Mouse (Mus musculus) heart, embryonic 12.5 days (tissue): Measurements from ENCODE around the gene AU018091. TPM values are rescaled to one million over a fixed set of nuclear protein-coding genes. Genes with fewer than 3 reads are reported as not detected.
"Not testable (repeated sequence)": the region's sequence is repeated elsewhere in the genome, so short reads cannot be mapped to it uniquely, and the experiment has no call there.

Experiments
- ATAC-seq: fragments of 200-750 bp; cut with Nextera tagmentation; 2 replicates; pipeline ENCODE4 v1.8.0; 2017; ENCODE audit warnings: moderate TSS enrichment, moderate library complexity; ENCODE audit not compliant: insufficient number of reproducible peaks, low FRiP score
- H3K27ac ChIP-seq: fragments of 300-500 bp; sonication (generic); 2 replicates; pipeline ENCODE4 v1.5.1; 2016; ENCODE audit warnings: mild to moderate bottlenecking, moderate library complexity; ENCODE audit not compliant: poor library complexity, severe bottlenecking
- H3K27me3 ChIP-seq: fragments of 300-500 bp; sonication (generic); replicated peaks from 2 replicates; pipeline ENCODE4 v1.6.1; 2016; ENCODE audit warnings: mild to moderate bottlenecking, moderate library complexity
- H3K36me3 ChIP-seq: fragments of 300-500 bp; sonication (generic); 2 replicates; pipeline ENCODE4 v1.6.1; 2016; ENCODE audit warnings: mild to moderate bottlenecking, moderate library complexity
- H3K4me1 ChIP-seq: fragments of 300-500 bp; sonication (generic); replicated peaks from 2 replicates; pipeline ENCODE4 v1.6.1; 2016; ENCODE audit warnings: mild to moderate bottlenecking
- H3K4me2 ChIP-seq: fragments of 300-500 bp; sonication (generic); 2 replicates; pipeline ENCODE4 v1.6.1; 2016; ENCODE audit warnings: mild to moderate bottlenecking, moderate library complexity
- H3K4me3 ChIP-seq: fragments of 300-500 bp; sonication (generic); 2 replicates; pipeline ENCODE4 v1.5.1; 2016; ENCODE audit warnings: mild to moderate bottlenecking
- H3K9ac ChIP-seq: fragments of 300-500 bp; sonication (generic); 2 replicates; pipeline ENCODE4 v1.6.1; 2016; ENCODE audit warnings: mild to moderate bottlenecking, moderate library complexity
- H3K9me3 ChIP-seq: fragments of 300-500 bp; sonication (generic); replicated peaks from 2 replicates; pipeline ENCODE4 v1.6.1; 2016; ENCODE audit warnings: mild to moderate bottlenecking, moderate library complexity
- WGBS: fragments of 180-500 bp; shearing (Covaris S2); methylation state at CpG from one replicate; pipeline ENCODE4 v1.1.7; 2016; 5-methylcytosine and 5-hydroxymethylcytosine counted together
- polyA plus RNA-seq: library from polyadenylated mRNA; unstranded; fragments of >200 nt; fragmentation: Nextera tagmentation; extraction: Ambion mirVana; gene quantifications from 2 replicates; pipeline ENCODE4 v1.2.1, GENCODE M21; 2016

Gene AU018091
- polyA plus RNA-seq, 1 experiment from 2014 or later: 0.06 TPM

DNA sequence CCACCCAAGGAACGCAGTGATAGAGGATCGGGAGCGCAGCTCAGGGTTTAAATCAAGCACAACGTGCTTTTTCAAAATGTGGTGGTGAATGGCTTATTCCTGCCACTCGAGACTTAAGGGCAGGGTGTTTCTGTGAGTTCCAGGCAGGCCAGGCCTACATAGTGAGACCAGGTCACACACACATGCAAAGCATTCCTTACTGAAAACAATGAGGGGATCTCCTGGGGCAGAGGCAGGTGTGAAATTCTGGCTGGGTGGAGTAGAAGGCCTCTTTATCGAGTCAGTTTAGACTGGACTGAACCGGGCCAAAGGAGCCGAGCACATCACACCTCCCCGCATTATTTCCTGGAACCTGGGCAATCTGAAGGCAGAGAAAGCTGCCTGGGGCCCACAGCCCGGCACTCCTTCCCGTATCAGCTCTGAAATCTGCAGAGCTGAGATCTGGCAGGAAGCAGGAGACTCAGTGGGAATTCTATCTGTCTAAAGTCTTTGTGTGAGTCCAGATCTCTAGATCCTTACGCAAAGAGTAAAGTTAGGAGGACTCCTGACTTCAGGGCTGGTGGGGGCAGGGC is 32.2 kb upstream of the AU018091 start:
- H3K27ac ChIP-seq: no peak overlapping the region
- no peak overlapping the region for H3K4me2 ChIP-seq
- WGBS: 19% methylated on average over 12 of the region's 12 CpGs
- H3K36me3 ChIP-seq: no peaks in the 10 kb centered on the region
- peaks cover 15% of the 10 kb centered on the region for H3K4me1 ChIP-seq
- H3K27me3 ChIP-seq: no peaks in the 10 kb centered on the region
- no peak overlapping the region for H3K9ac ChIP-seq
- ATAC-seq: no peak
- H3K9me3 ChIP-seq: no peaks in the 10 kb centered on the region
- no peak overlapping the region for H3K4me3 ChIP-seq

DNA sequence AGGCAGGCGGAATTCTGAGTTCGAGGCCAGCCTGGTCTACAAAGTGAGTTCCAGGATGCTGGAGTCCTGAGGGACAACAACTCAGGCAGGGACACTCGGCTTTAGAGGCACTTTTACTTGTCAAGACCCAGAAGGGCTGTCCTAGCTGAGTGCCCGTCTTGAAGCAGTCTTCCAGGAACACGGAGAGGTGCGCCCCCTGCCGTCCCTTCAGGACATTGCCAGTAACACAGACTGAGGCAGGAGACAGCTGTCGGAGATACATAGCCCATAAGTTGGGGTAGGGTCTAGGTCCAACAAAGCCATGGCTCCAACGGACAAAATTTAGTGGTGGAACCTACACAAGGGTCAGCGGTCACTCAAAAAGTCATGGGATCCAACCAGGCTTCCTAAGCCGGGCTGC is 29.9 kb upstream of the AU018091 start:
- Histone ChIP-seq H3K36me3 (no peaks in the 10 kb centered on the region), H3K9ac (no peak overlapping the region), H3K4me2 (no peak overlapping the region), H3K9me3 (no peaks in the 10 kb centered on the region), H3K4me3 (no peak overlapping the region), H3K27ac (no peak overlapping the region), H3K27me3 (no peaks in the 10 kb centered on the region), H3K4me1 (peaks cover 11% of the 10 kb centered on the region)
- ATAC-seq: no peak
- WGBS: 40% methylated on average over 11 of the region's 11 CpGs

DNA sequence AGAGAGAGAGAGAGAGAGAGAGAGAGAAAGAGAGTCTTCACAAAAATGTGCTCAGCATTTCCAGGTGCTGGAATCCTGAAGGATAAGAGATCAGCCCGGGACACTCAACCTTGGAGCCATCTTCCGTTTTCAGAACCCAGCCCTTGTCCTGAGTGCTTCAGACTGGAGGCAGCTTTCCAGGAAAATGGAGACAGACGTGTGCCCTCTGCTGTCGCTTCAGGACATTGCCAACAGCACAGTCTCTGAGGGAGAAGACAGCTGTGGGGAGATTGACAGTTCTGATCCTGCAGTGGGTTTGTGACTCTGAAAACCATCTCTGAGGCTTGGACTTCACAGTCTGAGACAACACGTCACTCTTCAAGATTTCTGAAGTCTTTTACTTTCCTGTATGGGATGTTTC is 26.8 kb upstream of the AU018091 start:
- WGBS: 56% methylated on average over 5 of the region's 5 CpGs
- no peak for ATAC-seq
- no peaks in the 10 kb centered on the region for H3K4me1 ChIP-seq
- no peaks in the 10 kb centered on the region for H3K36me3 ChIP-seq
- H3K27ac ChIP-seq: no peak overlapping the region
- H3K4me2 ChIP-seq: no peak overlapping the region
- no peak overlapping the region for H3K9ac ChIP-seq
- H3K27me3 ChIP-seq: no peaks in the 10 kb centered on the region
- no peaks in the 10 kb centered on the region for H3K9me3 ChIP-seq
- no peak overlapping the region for H3K4me3 ChIP-seq

DNA sequence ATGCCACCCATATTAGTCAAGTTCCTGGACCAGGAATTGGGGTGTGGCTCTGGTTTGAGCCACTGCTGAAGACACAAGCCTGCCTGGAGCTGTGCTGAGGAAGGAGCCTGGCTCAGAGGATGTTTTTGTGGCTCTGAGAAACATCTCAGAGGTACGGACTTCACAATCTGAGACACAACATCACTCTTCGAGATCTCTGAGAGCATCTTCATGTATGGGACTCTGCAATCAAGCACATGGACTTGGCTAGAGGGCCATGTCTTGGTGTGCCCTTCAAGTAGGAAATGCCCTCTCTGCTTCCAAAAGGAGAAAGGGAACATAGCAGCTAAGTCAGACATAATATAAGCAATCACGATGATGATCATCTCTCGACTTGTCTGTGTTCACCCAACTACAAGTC is 25.5 kb upstream of the AU018091 start:
- ATAC-seq: no peak
- Histone ChIP-seq H3K27me3 (no peaks in the 10 kb centered on the region), H3K9me3 (no peaks in the 10 kb centered on the region), H3K36me3 (no peaks in the 10 kb centered on the region), H3K4me3 (no peak overlapping the region), H3K4me1 (no peaks in the 10 kb centered on the region), H3K9ac (no peak overlapping the region), H3K27ac (no peak overlapping the region), H3K4me2 (no peak overlapping the region)
- WGBS: 87% methylated on average over 4 of the region's 4 CpGs

DNA sequence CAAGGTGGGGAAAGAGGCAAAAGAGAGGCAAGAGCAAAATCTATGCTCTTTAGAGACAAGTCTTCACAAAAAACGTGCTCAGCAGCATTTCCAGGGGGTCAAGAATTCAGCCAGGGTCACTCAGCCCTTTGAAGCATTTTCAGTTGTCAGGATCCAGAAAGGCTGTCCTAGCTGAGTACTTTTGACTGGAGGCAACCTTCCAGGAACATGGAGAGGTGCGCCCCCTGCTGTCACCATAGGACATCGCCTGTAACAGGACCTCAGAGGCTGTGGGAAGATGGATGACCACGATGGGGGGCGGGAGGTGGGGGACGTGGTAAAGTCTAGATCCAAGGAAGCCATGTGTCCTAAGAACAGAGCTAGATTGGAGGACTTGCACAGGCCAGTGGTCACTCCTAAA is 24.9 kb upstream of the AU018091 start:
- WGBS: 12% methylated on average over 5 of the region's 6 CpGs
- no peak for ATAC-seq
- Histone ChIP-seq H3K4me2 (no peak overlapping the region), H3K36me3 (no peaks in the 10 kb centered on the region), H3K4me1 (no peaks in the 10 kb centered on the region), H3K9ac (no peak overlapping the region), H3K27me3 (no peaks in the 10 kb centered on the region), H3K9me3 (no peaks in the 10 kb centered on the region), H3K4me3 (no peak overlapping the region), H3K27ac (no peak overlapping the region)

DNA sequence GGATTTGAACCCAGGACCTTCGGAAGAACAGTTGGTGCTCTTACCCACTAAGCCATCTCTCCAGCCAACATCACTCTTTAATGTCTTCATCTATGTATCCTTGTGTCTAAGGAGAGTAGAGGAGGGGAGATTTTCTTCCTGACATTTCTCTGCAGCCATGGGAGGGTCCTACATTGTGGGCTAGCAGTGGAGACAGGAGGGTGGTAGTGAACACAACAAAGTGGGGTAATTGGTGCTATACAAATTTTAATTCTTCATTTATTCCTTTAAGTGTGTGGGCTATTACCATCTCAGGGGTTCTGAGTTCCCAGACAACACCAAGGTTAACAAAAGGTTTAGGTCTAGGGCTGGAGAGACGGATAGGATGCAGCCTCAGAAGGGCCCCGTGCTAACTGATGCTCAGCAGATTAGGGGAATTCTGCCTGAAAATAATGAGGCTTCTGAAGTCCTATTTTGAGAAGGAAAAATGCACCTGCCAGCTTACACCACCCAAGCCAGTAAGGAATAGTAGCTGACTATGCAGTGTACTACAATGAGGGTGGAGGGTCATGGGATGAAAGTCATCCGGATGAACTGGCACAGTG is 24.1 kb upstream of the AU018091 start:
- H3K4me2 ChIP-seq: no peak overlapping the region
- 73% methylated on average over 4 of the region's 4 CpGs for WGBS
- no peaks in the 10 kb centered on the region for H3K9me3 ChIP-seq
- no peak overlapping the region for H3K9ac ChIP-seq
- no peak overlapping the region for H3K27ac ChIP-seq
- no peaks in the 10 kb centered on the region for H3K4me1 ChIP-seq
- no peaks in the 10 kb centered on the region for H3K36me3 ChIP-seq
- ATAC-seq: no peak
- no peaks in the 10 kb centered on the region for H3K27me3 ChIP-seq
- no peak overlapping the region for H3K4me3 ChIP-seq

DNA sequence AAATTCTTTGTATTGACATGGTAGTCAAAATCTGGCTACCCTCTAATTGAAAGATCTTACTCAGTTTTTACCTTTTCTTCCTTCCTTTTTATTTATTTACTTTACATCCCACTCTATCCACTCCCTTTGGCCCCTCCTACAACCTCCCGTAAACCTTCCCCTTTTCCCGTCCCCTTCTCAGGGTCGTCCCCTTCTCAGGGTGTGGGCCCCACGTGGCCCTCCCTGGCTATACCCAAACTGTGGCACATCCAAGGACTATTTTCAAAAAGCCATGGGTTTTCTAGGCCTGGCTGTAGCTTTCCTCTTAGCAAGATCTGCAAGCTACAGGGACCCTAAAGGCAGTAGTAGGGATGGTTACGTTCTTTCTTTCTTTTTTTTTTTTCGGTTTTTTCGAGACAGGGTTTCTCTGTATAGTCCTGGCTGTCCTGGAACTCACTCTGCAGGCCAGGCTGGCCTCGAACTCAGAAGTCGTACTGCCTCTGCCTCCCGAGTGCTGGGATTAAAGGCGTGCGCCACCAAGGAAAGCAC is 23.0 kb upstream of the AU018091 start:
- no peak for ATAC-seq
- Histone ChIP-seq H3K27me3 (no peaks in the 10 kb centered on the region), H3K27ac (no peak overlapping the region), H3K9me3 (no peaks in the 10 kb centered on the region), H3K4me2 (no peak overlapping the region), H3K36me3 (no peaks in the 10 kb centered on the region), H3K9ac (no peak overlapping the region), H3K4me1 (no peaks in the 10 kb centered on the region), H3K4me3 (no peak overlapping the region)
- 84% methylated on average over 12 of the region's 12 CpGs for WGBS

DNA sequence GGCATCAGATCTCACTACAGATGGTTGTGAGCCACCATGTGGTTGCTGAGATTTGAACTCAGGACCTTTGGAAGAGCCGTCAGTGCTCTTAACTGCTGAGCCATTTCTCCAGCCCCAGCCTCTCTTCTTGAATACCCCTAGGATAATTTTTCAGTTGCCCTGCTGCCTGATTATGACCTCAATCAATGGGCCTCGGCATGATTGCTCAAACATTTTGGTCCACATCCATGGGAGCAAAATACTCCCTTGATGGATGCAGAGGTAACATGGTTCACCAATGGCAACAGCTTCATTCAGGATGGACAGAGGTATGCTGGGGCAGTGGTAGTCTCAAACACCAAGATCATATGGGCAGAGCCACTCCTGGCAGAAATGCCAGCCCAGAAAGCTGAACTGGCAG is 17.7 kb upstream of the AU018091 start:
- H3K4me1 ChIP-seq, H3K4me2 ChIP-seq, H3K27me3 ChIP-seq, ATAC-seq, H3K9ac ChIP-seq, H3K4me3 ChIP-seq, H3K36me3 ChIP-seq, H3K27ac ChIP-seq, H3K9me3 ChIP-seq: not testable (repeated sequence)
- WGBS: 77% methylated on average over 2 of the region's 2 CpGs

DNA sequence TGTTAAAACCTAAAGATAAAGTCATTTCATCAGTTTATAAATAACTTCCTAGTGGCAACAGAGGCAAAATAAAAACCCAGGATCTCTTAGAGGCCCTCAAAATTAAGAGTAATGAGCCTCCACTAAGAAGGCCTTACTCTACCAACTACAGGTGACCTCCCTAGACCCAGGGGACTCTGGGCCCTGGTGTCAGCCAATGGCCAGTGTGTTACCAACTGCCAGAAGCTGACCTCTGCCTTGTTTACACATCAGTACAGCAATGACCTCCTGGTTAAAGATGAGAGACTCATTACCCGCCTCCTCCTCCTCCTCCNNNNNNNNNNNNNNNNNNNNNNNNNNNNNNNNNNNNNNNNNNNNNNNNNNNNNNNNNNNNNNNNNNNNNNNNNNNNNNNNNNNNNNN is 17.1 kb upstream of the AU018091 start:
- Histone ChIP-seq H3K36me3 (no peaks in the 10 kb centered on the region), H3K27ac (no peak overlapping the region), H3K4me1 (no peaks in the 10 kb centered on the region), H3K9ac (no peak overlapping the region), H3K4me3 (no peak overlapping the region), H3K9me3 (no peaks in the 10 kb centered on the region), H3K27me3 (no peaks in the 10 kb centered on the region), H3K4me2 (no peak overlapping the region)
- no peak for ATAC-seq
- WGBS: 70% methylated on average over 1 of the region's 1 CpGs

DNA sequence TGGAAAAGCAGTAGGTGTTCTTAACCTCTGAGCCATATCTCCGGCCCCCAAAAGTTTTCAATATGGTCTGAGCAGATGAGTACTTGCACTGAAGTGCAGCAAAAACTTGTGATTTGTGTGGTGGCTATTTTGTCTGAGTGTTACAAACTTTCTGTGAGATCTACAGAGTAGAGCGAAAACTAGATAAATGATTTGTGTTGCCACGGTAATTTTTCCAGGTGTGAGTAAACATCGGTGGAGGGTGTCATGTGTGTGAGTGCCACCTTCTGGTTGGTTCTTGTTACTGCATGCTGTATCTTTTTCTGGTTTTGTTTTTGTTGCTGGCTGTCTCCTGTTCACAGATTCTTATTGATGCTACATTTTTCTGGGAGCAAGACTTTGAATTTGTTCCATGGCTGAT is 15.4 kb upstream of the AU018091 start:
- no peaks in the 10 kb centered on the region for H3K9me3 ChIP-seq
- H3K27me3 ChIP-seq: no peaks in the 10 kb centered on the region
- no peak for ATAC-seq
- H3K27ac ChIP-seq: no peak overlapping the region
- no peak overlapping the region for H3K4me3 ChIP-seq
- no peaks in the 10 kb centered on the region for H3K36me3 ChIP-seq
- no peak overlapping the region for H3K9ac ChIP-seq
- 30% methylated on average over 4 of the region's 4 CpGs for WGBS
- no peaks in the 10 kb centered on the region for H3K4me1 ChIP-seq
- H3K4me2 ChIP-seq: no peak overlapping the region

DNA sequence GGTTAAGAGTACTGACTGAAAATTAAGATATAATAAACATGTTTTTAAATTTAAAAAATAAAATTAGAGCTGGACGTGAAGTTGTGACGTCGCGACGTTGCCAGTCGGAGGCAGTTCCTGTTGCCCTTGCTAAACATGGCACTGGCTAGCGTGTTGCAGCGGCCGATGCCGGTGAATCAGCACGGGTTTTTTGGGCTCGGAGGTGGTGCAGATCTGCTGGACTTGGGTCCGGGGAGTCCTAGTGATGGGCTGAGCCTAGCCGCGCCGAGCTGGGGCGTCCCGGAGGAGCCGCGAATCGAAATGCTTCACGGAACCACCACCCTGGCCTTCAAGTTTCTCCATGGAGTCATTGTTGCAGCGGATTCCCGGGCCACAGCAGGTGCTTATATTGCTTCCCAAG is 12.0 kb upstream of the AU018091 start:
- not testable (repeated sequence) for H3K27ac ChIP-seq, H3K36me3 ChIP-seq, H3K9me3 ChIP-seq, ATAC-seq, H3K27me3 ChIP-seq, H3K4me1 ChIP-seq, H3K4me3 ChIP-seq, H3K4me2 ChIP-seq, H3K9ac ChIP-seq
- WGBS: 75% methylated on average over 24 of the region's 24 CpGs

DNA sequence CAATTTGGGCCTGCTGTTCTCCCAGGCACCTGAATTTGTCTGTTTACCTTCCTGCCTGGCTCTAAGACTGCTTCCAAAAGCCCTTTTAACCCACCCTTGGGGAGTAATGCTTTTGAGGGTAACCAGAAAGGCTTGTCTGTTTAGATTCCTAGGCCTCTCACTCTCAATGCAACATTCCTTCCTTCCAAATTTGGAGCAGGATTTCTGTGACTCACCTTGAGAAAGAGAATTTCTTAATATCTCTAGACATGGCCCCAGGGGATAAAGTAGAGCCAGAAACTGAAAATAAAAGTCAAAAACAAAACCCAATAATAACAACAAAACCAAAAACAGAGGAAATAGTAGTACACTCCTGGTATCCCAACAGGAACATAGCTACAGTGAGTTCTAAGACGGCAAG is 707 bp downstream of the AU018091 start:
- H3K4me3 ChIP-seq: no peak overlapping the region
- H3K4me2 ChIP-seq: no peak overlapping the region
- H3K9ac ChIP-seq: no peak overlapping the region
- peaks cover 3% of the 10 kb centered on the region; the same call in 1 of the 2 replicates for H3K9me3 ChIP-seq
- no peaks in the 10 kb centered on the region for H3K4me1 ChIP-seq
- H3K36me3 ChIP-seq: no peaks in the 10 kb centered on the region
- no peaks in the 10 kb centered on the region for H3K27me3 ChIP-seq
- no peak overlapping the region for H3K27ac ChIP-seq
- WGBS: 71% methylated on average over 1 of the region's 1 CpGs
- ATAC-seq: no peak
